Mouse (Mus musculus): ENCODE measurements around the gene Scn7a. TPM values are rescaled to one million over a fixed set of nuclear protein-coding genes. Genes with fewer than 3 reads are reported as not detected.

Gene Scn7a
- polyA plus RNA-seq (2016; fragmentation: Nextera tagmentation; extraction: Ambion mirVana): 0.11 and 0.32 TPM in 2 replicates

DNA sequence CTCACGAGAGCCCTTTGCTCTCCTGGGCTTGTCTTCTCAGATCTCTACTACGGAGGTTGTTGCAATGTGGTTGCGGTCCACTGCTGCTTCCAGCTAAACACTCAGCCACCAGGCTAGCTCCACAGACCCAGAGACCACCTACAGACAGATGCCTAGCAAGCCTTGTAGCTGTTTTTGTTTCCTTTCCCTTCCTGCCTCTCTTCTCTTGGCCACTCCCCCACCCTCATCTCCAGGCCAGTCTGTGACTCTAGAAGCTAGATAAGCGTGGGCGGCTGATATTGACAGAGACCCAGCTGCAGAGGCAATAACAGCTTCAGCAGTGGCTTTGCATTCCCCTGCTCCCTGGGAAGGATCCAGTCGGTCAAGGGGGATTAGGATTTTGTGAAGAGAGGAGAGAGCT lies at the start of gene Scn7a:
Scn7a (minus strand) TSS at position 150 of the 400 bp plus-strand sequence.
- Histone ChIP-seq H3K4me3 (no peak within 1 kb of the TSS), H3K36me3 (replicated peaks) (no peaks in the 10 kb centered on the region), H3K9me3 (no peaks in the 10 kb centered on the region), H3K27me3 (replicated peaks; ENCODE audit: low read depth, poor library complexity, severe bottlenecking) (no peaks in the 10 kb centered on the region), H3K4me1 (no peaks in the 10 kb centered on the region), H3K27ac (replicated peaks) (no peak within 1 kb of the TSS)
- 36% methylated on average over 6 of the region's 6 CpGs for WGBS
- DNase-seq (ENCODE audit: low spot score): no peak

DNA sequence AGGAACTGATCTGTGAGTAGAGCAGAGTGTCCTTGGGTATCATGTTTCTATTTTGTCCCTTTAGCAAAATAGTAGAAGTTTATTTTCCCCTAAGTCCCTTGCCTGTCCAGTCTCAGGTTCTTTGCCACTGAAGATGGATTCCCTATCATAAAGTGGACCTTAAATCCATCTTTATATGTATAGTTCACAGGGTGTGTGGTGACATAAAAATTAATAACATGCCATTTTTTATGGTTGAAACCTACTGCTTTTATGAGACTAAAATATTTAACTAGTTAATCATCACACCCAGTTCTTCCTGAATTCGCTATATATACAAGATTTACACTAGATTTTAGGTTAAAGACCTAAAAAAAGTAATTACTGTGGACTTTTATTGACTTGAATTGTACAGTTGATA lies 43.0 kb upstream of the Scn7a start:
- no peaks in the 10 kb centered on the region for H3K27me3 ChIP-seq (replicated peaks; ENCODE audit: low read depth, poor library complexity, severe bottlenecking)
- H3K9me3 ChIP-seq: no peaks in the 10 kb centered on the region
- H3K4me1 ChIP-seq: no peaks in the 10 kb centered on the region
- WGBS: 80% methylated on average over 1 of the region's 1 CpGs
- no peaks in the 10 kb centered on the region for H3K36me3 ChIP-seq (replicated peaks)
- H3K27ac ChIP-seq (replicated peaks): no peak overlapping the region
- DNase-seq (ENCODE audit: low spot score): no peak
- no peak overlapping the region for H3K4me3 ChIP-seq

DNA sequence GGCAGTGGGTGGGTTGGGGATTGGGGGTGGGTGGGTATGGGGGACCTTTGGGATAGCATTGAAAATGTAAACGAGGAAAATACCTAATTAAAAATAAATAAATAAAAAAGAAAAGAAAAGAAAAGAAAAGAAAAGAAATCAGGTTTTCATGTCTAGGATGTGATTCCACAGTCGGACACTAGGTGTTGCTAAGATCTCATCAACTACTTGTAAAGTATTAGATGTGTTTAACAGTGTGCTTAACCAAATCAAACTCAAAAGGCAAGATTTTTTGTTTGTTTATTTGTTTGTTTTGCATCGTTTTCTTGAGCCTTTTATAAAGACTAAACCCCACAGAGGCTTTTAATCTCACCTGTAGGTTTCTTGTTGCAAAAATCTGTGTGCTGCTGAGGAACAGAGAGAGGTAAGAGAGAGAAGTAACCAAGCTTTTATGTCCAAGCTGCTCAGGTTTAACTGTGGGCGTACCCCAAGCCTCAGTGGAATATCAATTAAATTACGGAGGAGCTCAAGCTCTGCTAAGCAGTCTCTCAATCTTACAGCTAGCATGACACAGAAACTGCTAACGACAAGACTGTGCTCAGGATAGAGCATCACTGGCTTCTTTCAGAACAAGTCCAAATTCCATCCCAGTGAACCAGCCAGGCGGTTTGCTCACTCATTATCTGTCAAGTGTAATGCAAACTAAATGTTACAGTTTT lies 35.3 kb upstream of the Scn7a start:
- no peaks in the 10 kb centered on the region for H3K27me3 ChIP-seq (replicated peaks; ENCODE audit: low read depth, poor library complexity, severe bottlenecking)
- H3K27ac ChIP-seq (replicated peaks): no peak overlapping the region
- no peaks in the 10 kb centered on the region for H3K36me3 ChIP-seq (replicated peaks)
- H3K4me3 ChIP-seq: no peak overlapping the region
- H3K4me1 ChIP-seq: no peaks in the 10 kb centered on the region
- 44% methylated on average over 7 of the region's 7 CpGs for WGBS
- DNase-seq (ENCODE audit: low spot score): no peak
- H3K9me3 ChIP-seq: no peaks in the 10 kb centered on the region

DNA sequence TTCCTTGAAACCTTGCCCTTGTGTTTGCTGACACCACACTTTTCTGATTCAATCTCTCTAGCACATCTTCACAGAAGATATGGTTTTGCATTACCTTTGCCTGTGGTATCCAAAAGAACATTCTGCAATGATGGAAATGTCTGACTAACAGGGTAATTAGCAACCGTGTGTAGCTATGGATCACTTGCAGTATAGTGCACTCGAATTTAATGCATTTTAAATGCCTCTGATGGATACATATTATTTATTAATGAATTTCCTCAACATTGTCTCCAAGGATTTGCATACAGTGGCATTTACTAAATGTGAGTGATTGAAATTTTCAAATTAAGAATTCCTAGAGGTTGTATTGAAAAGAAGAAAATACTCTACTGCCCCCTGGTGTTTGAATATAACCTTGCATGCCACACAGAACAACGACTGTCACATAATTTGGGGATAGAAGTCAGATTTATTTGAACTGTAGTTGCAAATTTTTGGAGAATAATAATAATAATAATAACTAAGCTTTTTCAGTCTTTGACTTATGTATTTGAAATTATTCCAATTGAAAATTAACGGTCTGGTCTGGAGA lies 15.0 kb upstream of the Scn7a start:
- Histone ChIP-seq H3K4me3 (no peak overlapping the region), H3K9me3 (no peaks in the 10 kb centered on the region), H3K4me1 (no peaks in the 10 kb centered on the region), H3K36me3 (replicated peaks) (no peaks in the 10 kb centered on the region), H3K27me3 (replicated peaks; ENCODE audit: low read depth, poor library complexity, severe bottlenecking) (no peaks in the 10 kb centered on the region), H3K27ac (replicated peaks) (no peak overlapping the region)
- no peak for DNase-seq (ENCODE audit: low spot score)
- WGBS: 46% methylated on average over 4 of the region's 4 CpGs

DNA sequence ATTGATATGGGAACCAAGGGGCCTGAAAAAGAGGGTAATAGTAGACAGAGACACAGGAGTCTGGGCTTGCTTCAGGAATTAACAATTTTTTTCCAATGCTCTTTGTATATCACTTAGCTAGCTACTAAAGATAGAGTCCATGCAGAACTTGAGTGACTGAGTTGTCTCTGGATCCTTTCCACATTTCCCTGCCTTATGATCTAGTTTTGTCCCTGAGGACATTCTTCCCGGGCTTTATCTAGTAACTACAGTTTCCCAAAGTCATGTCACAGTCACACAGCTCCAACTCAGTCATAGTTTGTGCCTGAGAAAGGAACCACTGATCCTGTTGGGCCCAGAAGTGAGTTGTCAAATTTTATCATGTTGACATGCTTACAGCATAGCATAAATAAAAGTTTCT lies 12.8 kb upstream of the Scn7a start:
- 80% methylated on average over 1 of the region's 1 CpGs for WGBS

DNA sequence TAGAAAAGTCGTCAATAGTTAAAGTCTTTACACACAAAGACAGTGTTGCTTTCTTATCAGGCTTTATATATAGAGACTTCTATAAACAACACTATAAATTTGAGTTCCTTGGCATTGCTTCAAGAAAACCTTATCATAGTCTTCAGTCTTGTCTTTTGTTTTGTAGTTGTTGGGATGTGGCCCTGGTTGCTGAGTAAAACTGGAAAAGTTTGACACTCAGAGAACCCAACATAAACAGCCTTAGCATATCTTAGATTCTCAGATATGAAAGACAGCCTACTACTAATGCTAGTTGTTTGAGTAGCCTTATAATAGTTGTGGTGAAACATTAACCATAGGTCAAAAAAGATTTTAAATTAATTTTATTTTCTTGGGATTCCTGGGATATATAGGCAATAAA lies 6.9 kb upstream of the Scn7a start:
- Histone ChIP-seq H3K36me3 (replicated peaks) (no peaks in the 10 kb centered on the region), H3K27me3 (replicated peaks; ENCODE audit: low read depth, poor library complexity, severe bottlenecking) (no peaks in the 10 kb centered on the region), H3K27ac (replicated peaks) (no peak overlapping the region), H3K4me3 (no peak overlapping the region), H3K9me3 (no peaks in the 10 kb centered on the region), H3K4me1 (no peaks in the 10 kb centered on the region)
- 83% methylated on average over 1 of the region's 1 CpGs for WGBS
- DNase-seq (ENCODE audit: low spot score): no peak

More for the DNA sequence above, 12.8 kb upstream of the Scn7a start:
- Histone ChIP-seq H3K4me1 (no peaks in the 10 kb centered on the region), H3K27me3 (replicated peaks; ENCODE audit: low read depth, poor library complexity, severe bottlenecking) (no peaks in the 10 kb centered on the region), H3K9me3 (no peaks in the 10 kb centered on the region), H3K36me3 (replicated peaks) (no peaks in the 10 kb centered on the region), H3K4me3 (no peak overlapping the region), H3K27ac (replicated peaks) (no peak overlapping the region)
- DNase-seq (ENCODE audit: low spot score): no peak

DNA sequence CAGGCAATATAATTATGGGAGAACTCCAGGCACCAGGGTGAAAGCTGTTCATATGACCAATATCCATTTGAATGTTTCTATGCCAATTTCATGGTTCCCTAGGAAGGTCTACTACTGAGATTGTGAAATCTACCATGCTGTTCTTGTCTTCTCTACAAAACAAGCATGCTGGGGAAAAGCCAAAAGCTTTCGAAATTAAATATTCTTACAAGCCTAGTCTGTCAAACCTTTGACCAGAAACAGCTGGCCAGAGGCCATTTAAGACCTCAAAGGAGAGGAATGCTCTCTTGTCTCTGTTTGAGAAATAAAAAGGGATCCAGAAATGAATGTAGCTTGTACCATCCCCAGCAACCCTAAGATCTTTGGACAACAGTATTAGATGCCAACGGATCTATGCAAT lies 3.8 kb downstream of the Scn7a start:
- WGBS: 87% methylated on average over 2 of the region's 2 CpGs
- Histone ChIP-seq H3K27me3 (replicated peaks; ENCODE audit: low read depth, poor library complexity, severe bottlenecking) (no peaks in the 10 kb centered on the region), H3K4me3 (no peak overlapping the region), H3K36me3 (replicated peaks) (no peaks in the 10 kb centered on the region), H3K27ac (replicated peaks) (no peak overlapping the region), H3K4me1 (no peaks in the 10 kb centered on the region), H3K9me3 (no peaks in the 10 kb centered on the region)
- no peak for DNase-seq (ENCODE audit: low spot score)

DNA sequence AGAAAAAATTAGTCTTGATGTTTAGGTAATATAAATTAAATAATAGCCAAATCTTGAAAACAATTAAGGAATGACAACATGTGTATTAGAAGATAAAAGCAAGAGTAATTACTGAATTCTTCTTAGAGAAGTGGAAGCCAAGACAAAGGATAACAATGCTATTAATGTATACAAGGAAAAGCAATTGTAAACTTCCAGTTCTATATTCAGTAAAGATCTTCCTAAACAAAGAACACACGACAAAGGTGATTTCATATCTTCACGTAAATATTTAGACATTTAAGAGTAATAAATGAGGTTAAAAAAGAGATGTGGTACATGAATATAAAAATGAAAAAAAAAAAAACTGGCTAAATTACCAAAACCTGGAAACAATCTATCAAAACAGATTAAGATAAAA lies 16.7 kb downstream of the Scn7a start:
- Histone ChIP-seq H3K4me1 (no peaks in the 10 kb centered on the region), H3K27me3 (replicated peaks; ENCODE audit: low read depth, poor library complexity, severe bottlenecking) (no peaks in the 10 kb centered on the region), H3K36me3 (replicated peaks) (no peaks in the 10 kb centered on the region), H3K27ac (replicated peaks) (no peak overlapping the region), H3K4me3 (no peak overlapping the region), H3K9me3 (no peaks in the 10 kb centered on the region)
- no peak for DNase-seq (ENCODE audit: low spot score)
- 89% methylated on average over 2 of the region's 2 CpGs for WGBS

DNA sequence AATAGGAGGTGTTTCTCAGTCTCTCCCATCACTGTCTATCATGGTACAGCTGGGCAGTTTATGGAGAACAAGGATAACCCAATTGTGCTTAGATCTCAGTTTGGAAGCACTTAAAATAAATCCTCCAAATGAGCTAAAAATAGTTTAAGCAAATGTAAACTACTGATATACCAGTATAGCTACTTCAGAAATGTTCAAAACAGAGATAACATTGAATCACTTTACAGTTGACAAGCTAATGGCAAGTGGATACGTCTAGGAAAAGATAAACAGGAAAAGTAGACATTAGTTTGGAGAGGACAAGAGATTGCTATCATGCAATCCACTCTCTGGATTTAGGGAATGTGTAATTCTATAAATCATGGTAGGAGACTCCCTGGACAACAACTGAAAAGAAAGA lies 19.5 kb downstream of the Scn7a start:
- no peak for DNase-seq (ENCODE audit: low spot score)
- H3K27ac ChIP-seq (replicated peaks): no peak overlapping the region
- H3K4me3 ChIP-seq: no peak overlapping the region
- H3K27me3 ChIP-seq (replicated peaks; ENCODE audit: low read depth, poor library complexity, severe bottlenecking): no peaks in the 10 kb centered on the region
- H3K9me3 ChIP-seq: no peaks in the 10 kb centered on the region
- H3K4me1 ChIP-seq: no peaks in the 10 kb centered on the region
- H3K36me3 ChIP-seq (replicated peaks): no peaks in the 10 kb centered on the region
- WGBS: 70% methylated on average over 1 of the region's 1 CpGs

DNA sequence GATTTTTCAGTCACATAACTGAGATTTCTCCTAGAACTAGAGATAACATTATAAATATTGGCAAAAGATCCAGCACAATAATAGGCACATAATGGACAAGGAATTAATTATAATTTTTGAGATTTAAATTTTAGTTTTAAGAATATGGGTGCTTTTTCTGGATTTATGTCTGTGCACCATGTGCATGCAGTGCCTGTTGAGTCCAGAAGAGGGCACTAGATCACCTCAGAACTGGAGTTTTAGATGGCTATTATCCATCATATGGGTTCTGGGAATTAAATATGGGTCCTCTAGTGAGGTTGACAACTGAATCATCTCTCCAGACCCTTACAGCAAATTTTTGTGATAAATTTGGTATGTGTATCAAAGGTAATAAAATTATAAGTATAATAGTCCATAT lies 21.8 kb downstream of the Scn7a start:
- H3K27ac ChIP-seq (replicated peaks): no peak overlapping the region
- no peak for DNase-seq (ENCODE audit: low spot score)
- no peaks in the 10 kb centered on the region for H3K4me1 ChIP-seq

DNA sequence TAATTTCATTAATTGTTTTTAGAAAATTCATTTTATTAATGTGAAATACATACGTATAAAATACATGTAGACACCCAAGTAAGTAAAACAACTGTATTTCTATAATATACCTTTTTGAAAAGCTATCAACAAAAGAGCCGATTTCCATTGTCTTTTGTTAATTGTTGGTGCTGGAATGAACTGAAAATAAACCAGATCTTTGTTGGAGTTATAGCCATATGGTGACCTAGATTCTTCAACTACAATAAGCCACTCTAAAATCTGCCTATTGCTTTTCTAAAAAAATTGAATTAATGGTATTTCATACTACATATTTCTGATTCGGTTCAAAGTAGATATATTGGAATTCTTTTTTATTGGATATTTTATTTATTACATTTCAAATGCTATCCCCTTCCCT lies 56.7 kb downstream of the Scn7a start:
- no peak for DNase-seq (ENCODE audit: low spot score)
- Histone ChIP-seq H3K36me3 (replicated peaks) (no peaks in the 10 kb centered on the region), H3K27me3 (replicated peaks; ENCODE audit: low read depth, poor library complexity, severe bottlenecking) (no peaks in the 10 kb centered on the region), H3K4me3 (no peak overlapping the region), H3K9me3 (no peaks in the 10 kb centered on the region), H3K4me1 (no peaks in the 10 kb centered on the region), H3K27ac (replicated peaks) (no peak overlapping the region)
- WGBS: 93% methylated on average over 3 of the region's 3 CpGs

More for the DNA sequence above, 21.8 kb downstream of the Scn7a start:
- no peaks in the 10 kb centered on the region for H3K27me3 ChIP-seq (replicated peaks; ENCODE audit: low read depth, poor library complexity, severe bottlenecking)
- H3K4me3 ChIP-seq: no peak overlapping the region
- H3K9me3 ChIP-seq: no peaks in the 10 kb centered on the region
- no peaks in the 10 kb centered on the region for H3K36me3 ChIP-seq (replicated peaks)

DNA sequence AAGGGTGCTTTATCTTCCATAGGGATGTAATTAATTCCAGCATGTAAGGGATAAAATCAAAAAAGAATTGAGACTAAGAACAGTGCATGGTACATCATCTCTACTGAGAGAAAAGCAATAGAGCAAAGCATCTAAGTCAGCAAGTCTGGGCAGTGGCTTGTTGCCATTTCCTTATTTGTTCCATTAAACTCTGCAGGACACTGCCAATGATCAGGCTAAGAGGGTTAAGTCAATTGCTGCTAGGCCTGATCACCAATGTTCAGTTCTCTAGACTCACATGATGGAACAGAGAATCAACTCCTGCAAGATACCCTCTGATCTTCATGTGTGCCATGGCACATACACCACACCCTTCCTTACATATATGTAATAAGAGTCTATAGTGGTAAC lies 57.1 kb downstream of the Scn7a start:
- Histone ChIP-seq H3K27me3 (replicated peaks; ENCODE audit: low read depth, poor library complexity, severe bottlenecking) (no peaks in the 10 kb centered on the region), H3K36me3 (replicated peaks) (no peaks in the 10 kb centered on the region), H3K27ac (replicated peaks) (no peak overlapping the region), H3K4me1 (no peaks in the 10 kb centered on the region), H3K4me3 (no peak overlapping the region), H3K9me3 (no peaks in the 10 kb centered on the region)
- DNase-seq (ENCODE audit: low spot score): no peak

DNA sequence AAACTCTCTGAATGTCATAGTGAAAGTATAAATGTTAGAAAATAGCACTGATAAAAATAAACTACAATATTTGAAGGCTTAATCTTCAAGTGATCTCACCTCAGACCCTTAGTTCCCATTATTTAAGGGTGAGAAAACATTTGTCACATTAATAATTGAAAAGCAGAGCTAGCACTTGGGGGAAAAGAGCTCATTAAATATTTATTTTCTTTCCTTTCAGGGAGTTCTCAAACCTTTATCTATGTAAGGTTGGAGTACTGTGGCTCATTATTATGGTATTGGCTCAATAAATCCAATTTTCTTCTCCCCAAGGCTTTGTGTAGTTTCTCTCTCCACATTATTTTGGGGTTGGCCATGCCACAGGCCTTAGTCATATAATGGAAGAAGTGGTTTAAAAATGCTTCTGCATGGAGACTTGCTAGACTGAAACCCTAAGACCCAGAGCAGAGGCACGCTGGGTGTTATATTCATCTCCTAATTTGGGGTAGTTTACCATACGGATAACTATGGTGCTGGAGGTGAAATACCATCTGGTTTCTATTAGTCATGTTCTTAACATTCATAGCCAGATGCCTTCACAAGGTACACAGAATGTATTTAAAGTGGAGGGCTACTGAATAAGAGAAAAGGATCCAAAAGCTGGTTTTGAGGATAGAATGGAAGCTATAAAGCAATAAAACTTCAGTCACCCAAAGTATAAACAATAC lies 57.7 kb downstream of the Scn7a start:
- H3K9me3 ChIP-seq: no peaks in the 10 kb centered on the region

More for the DNA sequence above, 57.7 kb downstream of the Scn7a start:
- no peak for DNase-seq (ENCODE audit: low spot score)
- WGBS: 37% methylated on average over 2 of the region's 2 CpGs
- Histone ChIP-seq H3K4me3 (no peak overlapping the region), H3K4me1 (no peaks in the 10 kb centered on the region), H3K36me3 (replicated peaks) (no peaks in the 10 kb centered on the region), H3K27me3 (replicated peaks; ENCODE audit: low read depth, poor library complexity, severe bottlenecking) (no peaks in the 10 kb centered on the region), H3K27ac (replicated peaks) (no peak overlapping the region)

Measured in embryonic facial prominence, embryonic 10.5 days (tissue).